Mouse (Mus musculus): Measurements from ENCODE around the gene Tnfrsf4. TPM values are rescaled to one million over a fixed set of nuclear protein-coding genes. Genes with fewer than 3 reads are reported as not detected.

Tnfrsf4 gene
- polyA plus RNA-seq, 1 experiment from 2014 or later: 0.47 TPM

DNA sequence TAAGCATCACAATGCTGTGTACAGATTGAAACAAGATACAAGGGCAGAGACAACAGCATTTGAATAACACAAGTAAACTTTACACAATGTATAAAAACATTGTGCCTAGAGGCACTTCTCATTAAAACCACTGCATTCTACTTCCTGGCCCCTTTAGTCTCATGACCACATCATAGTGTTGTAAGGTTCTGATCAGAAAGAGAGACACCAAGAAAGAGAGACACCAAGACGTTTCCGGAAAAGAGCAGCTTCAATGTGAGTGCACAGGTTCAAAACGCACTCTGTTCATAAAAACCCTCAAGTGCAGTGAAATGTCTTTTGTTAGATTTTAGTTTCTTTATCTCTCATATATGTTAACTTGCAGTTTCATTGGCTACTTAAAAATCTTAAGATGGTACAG, 9.5 kb upstream of the Tnfrsf4 start:
- no peak overlapping the region for H3K27ac ChIP-seq
- WGBS (ENCODE audit: missing documents): 96% methylated on average over 3 of the region's 3 CpGs
- H3K79me2 ChIP-seq (ENCODE audit: inconsistent target): no peaks in the 10 kb centered on the region; the same call in 1 of the 2 replicates
- H3K4me3 ChIP-seq (ENCODE audit: inconsistent target): no peak overlapping the region
- H3K36me3 ChIP-seq (ENCODE audit: inconsistent target): peaks cover 91% of the 10 kb centered on the region

- H3K79me2 ChIP-seq (ENCODE audit: inconsistent target): no peaks in the 10 kb centered on the region
- peaks cover 89% of the 10 kb centered on the region for H3K36me3 ChIP-seq (ENCODE audit: inconsistent target)
- WGBS (ENCODE audit: missing documents): 93% methylated on average over 4 of the region's 4 CpGs
- no peak overlapping the region for H3K27ac ChIP-seq
- H3K4me3 ChIP-seq (ENCODE audit: inconsistent target): no peak overlapping the region
Observed at GRCm38 (mm10) chr4:156008369-156008768, 5.3 kb upstream of the Tnfrsf4 start.

DNA sequence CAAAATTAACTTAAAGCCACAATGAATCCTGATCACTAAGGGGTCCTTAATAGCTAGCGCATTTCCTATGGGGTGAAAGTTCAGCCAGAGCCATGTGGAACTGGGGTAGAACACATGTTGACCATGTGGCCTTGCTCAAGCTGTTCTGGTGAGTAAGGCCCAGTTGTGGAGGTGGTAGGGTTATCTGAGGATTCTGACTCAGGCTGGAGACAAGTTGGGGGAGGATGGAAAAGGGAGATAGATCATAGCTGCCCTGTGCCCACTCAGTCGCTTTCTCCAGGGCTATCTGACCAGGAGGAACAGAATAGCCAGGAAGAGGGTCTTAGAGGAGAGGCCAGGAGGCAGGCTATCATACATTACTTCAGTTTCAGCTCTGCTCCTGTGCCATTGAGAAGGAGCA, 793 bp downstream of the Tnfrsf4 start:
- WGBS (ENCODE audit: missing documents): 96% methylated on average over 2 of the region's 2 CpGs
- Histone ChIP-seq H3K4me3 (ENCODE audit: inconsistent target) (no peak overlapping the region), H3K79me2 (ENCODE audit: inconsistent target) (no peaks in the 10 kb centered on the region), H3K36me3 (ENCODE audit: inconsistent target) (peaks cover 50% of the 10 kb centered on the region), H3K27ac (no peak overlapping the region)

DNA sequence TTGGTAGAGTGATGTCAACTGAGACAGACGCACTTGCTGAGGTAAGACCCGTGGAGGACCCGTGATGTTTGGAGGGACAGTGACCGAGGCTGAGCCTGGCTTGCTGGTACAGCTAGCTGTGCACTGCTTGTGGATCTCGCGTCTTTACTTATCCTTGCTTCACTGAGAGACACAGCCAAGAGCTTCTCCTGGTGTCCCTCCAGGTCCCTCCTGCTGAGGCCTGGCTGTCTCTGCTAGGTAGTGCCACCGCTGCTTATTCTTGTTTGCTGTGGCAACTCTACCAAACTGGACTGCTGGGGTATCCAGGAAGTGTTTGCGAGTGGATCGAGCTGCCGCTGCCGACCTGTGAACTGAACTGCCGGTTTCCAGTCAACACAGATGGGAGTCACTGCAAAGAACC, 6.1 kb downstream of the Tnfrsf4 start:
- H3K36me3 ChIP-seq (ENCODE audit: inconsistent target): 0 out of 2 replicates have a peak, but pooled peaks cover 12% of the 10 kb centered on the region
- no peaks in the 10 kb centered on the region for H3K79me2 ChIP-seq (ENCODE audit: inconsistent target)
- no peak overlapping the region for H3K27ac ChIP-seq
- WGBS (ENCODE audit: missing documents): 93% methylated on average over 12 of the region's 12 CpGs
- H3K4me3 ChIP-seq (ENCODE audit: inconsistent target): no peak overlapping the region

DNA sequence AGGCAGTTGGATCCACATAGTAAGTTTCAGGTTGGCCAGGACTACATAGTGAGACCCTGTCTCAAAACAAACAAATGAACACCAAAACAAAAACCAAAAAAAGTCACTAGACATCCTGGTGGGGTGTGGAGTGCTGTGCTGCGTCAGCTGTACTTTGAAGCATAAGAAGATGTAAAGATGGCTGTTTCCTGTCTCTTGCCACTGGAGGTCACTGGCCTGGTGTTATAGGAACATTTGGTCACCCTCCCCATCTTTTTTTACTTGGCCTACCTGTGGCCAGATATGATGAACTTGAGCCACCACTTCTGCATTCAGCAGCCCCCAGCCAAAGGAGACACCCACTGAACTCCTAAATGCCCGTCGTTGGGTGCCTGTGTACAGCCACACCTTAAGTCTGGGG, 7.7 kb downstream of the Tnfrsf4 start:
- no peak overlapping the region for H3K4me3 ChIP-seq (ENCODE audit: inconsistent target)
- 88% methylated on average over 3 of the region's 3 CpGs for WGBS (ENCODE audit: missing documents)
- no peaks in the 10 kb centered on the region for H3K79me2 ChIP-seq (ENCODE audit: inconsistent target)
- H3K36me3 ChIP-seq (ENCODE audit: inconsistent target): 0 out of 2 replicates have a peak, but pooled peaks cover under 1% of the 10 kb centered on the region
- no peak overlapping the region for H3K27ac ChIP-seq

DNA sequence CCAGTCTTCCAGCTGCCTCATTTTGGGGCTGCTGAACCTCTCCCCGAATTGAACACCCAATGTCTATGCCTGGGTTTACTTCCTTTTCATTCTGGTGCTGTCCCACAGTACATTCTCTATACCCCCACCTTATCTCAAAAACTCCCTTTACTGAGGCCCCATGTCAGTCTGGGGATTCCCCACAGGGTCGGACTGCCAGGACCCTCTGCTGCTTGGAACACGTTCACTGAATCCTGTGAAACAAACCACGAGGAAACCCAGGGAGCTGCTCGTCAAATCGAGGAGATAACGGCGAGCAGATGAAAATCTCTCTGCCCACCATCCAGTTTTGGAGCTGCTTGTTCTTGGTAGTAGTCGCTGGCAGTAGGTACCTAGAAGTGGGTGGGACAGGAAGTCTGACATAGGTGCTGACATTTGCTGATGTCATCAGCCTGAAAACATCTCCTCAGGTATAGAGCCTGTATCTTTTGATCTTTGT, 8.3 kb downstream of the Tnfrsf4 start:
- Histone ChIP-seq H3K36me3 (ENCODE audit: inconsistent target) (no peaks in the 10 kb centered on the region), H3K27ac (no peak overlapping the region), H3K4me3 (ENCODE audit: inconsistent target) (no peak overlapping the region), H3K79me2 (ENCODE audit: inconsistent target) (no peaks in the 10 kb centered on the region)
- 46% methylated on average over 9 of the region's 9 CpGs for WGBS (ENCODE audit: missing documents)

- no peaks in the 10 kb centered on the region for H3K36me3 ChIP-seq (ENCODE audit: inconsistent target)
- no peak overlapping the region for H3K27ac ChIP-seq
- 95% methylated on average over 9 of the region's 9 CpGs for WGBS (ENCODE audit: missing documents)
- H3K79me2 ChIP-seq (ENCODE audit: inconsistent target): no peaks in the 10 kb centered on the region
- no peak overlapping the region for H3K4me3 ChIP-seq (ENCODE audit: inconsistent target)
Observed at GRCm38 (mm10) chr4:156023520-156023919, 9.9 kb downstream of the Tnfrsf4 start.

GRCm38 (mm10) chr4:156024184-156024583, 10.5 kb downstream of the Tnfrsf4 start:
- no peak overlapping the region for H3K27ac ChIP-seq
- 93% methylated on average over 7 of the region's 7 CpGs for WGBS (ENCODE audit: missing documents)
- no peaks in the 10 kb centered on the region for H3K79me2 ChIP-seq (ENCODE audit: inconsistent target)
- H3K36me3 ChIP-seq (ENCODE audit: inconsistent target): no peaks in the 10 kb centered on the region
- H3K4me3 ChIP-seq (ENCODE audit: inconsistent target): no peak overlapping the region

DNA sequence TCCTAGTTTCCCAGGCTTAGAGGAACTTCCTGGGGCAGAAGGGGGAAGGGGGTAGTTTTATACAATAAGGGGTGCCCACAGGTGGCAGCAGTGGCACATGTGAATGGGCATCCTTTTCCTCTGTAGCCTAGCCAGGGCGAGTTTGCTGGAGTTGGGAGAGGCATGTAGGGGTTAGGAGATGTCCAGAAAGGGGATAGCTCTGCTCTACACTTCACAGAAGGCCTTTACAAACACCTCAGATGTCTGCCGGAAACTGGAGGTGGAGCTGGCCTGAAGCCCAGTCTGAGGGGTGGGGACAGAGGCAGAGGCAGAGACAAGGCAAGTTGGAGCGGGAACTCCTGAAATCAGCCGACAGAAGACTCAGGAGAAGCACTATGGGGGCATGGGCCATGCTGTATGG, 12.4 kb downstream of the Tnfrsf4 start, which contains the start of gene Tnfrsf18:
TSS of gene Tnfrsf18 (plus strand) at position 152 of the 400 bp plus-strand sequence.
- Histone ChIP-seq H3K4me3 (ENCODE audit: inconsistent target) (no peak within 1 kb of the TSS), H3K36me3 (ENCODE audit: inconsistent target) (no peaks in the 10 kb centered on the region), H3K79me2 (ENCODE audit: inconsistent target) (no peaks in the 10 kb centered on the region), H3K27ac (no peak within 1 kb of the TSS)
- WGBS (ENCODE audit: missing documents): 10% methylated on average over 4 of the region's 4 CpGs

- Histone ChIP-seq H3K36me3 (ENCODE audit: inconsistent target) (no peaks in the 10 kb centered on the region), H3K79me2 (ENCODE audit: inconsistent target) (no peaks in the 10 kb centered on the region), H3K27ac (no peak overlapping the region), H3K4me3 (ENCODE audit: inconsistent target) (no peak overlapping the region)
- WGBS (ENCODE audit: missing documents): 95% methylated on average over 7 of the region's 7 CpGs
Observed at GRCm38 (mm10) chr4:156028580-156028979, 14.9 kb downstream of the Tnfrsf4 start.

GRCm38 (mm10) chr4:156030651-156031118, 17.0 kb downstream of the Tnfrsf4 start:
- H3K79me2 ChIP-seq (ENCODE audit: inconsistent target): no peaks in the 10 kb centered on the region
- 89% methylated on average over 8 of the region's 9 CpGs for WGBS (ENCODE audit: missing documents)
- H3K36me3 ChIP-seq (ENCODE audit: inconsistent target): no peaks in the 10 kb centered on the region
- H3K4me3 ChIP-seq (ENCODE audit: inconsistent target): 0 out of 2 replicates have a peak overlapping the region, but pooled peaks have one; percentile 24
- no peak overlapping the region for H3K27ac ChIP-seq

- peak overlapping the region; percentile 24 for H3K4me3 ChIP-seq (ENCODE audit: inconsistent target)
- no peaks in the 10 kb centered on the region for H3K36me3 ChIP-seq (ENCODE audit: inconsistent target)
- WGBS (ENCODE audit: missing documents): 55% methylated on average over 7 of the region's 7 CpGs
- no peaks in the 10 kb centered on the region for H3K79me2 ChIP-seq (ENCODE audit: inconsistent target)
- H3K27ac ChIP-seq: peak overlapping the region; percentile 64
Observed at GRCm38 (mm10) chr4:156031255-156031592, 17.6 kb downstream of the Tnfrsf4 start.

GRCm38 (mm10) chr4:156031593-156032391, 18.1 kb downstream of the Tnfrsf4 start:
- peak overlapping the region; percentile 64 for H3K27ac ChIP-seq
- peak overlapping the region; percentile 24 for H3K4me3 ChIP-seq (ENCODE audit: inconsistent target)
- WGBS (ENCODE audit: missing documents): 11% methylated on average over 22 of the region's 24 CpGs
- H3K79me2 ChIP-seq (ENCODE audit: inconsistent target): no peaks in the 10 kb centered on the region
- H3K36me3 ChIP-seq (ENCODE audit: inconsistent target): no peaks in the 10 kb centered on the region

DNA sequence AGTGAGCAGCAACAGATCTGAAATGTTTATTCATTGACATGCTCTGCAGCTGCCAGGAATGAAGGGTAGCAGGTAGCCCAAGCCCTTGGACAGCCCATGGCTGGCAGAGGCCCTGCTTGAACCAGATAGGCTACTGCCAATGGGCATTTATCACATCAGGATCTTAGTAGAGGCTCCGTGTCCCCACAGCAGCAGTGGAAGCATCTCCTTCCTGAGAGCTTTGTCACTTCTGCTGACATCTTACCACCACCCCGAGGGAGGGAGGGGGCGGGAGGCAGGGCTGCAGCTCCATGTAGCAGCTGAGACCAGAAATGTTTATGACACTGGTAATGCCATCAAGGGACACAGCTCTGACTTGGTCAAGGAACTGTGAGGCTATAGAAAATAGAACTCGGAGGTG, 19.2 kb downstream of the Tnfrsf4 start:
- Histone ChIP-seq H3K79me2 (ENCODE audit: inconsistent target) (no peaks in the 10 kb centered on the region), H3K36me3 (ENCODE audit: inconsistent target) (no peaks in the 10 kb centered on the region), H3K27ac (peak overlapping the region; percentile 64), H3K4me3 (ENCODE audit: inconsistent target) (no peak overlapping the region)
- 37% methylated on average over 4 of the region's 4 CpGs for WGBS (ENCODE audit: missing documents)

GRCm38 (mm10) chr4:156033476-156034119, 20.0 kb downstream of the Tnfrsf4 start:
- no peaks in the 10 kb centered on the region for H3K79me2 ChIP-seq (ENCODE audit: inconsistent target)
- H3K36me3 ChIP-seq (ENCODE audit: inconsistent target): no peaks in the 10 kb centered on the region
- WGBS (ENCODE audit: missing documents): 34% methylated on average over 6 of the region's 6 CpGs
- no peak overlapping the region for H3K27ac ChIP-seq
- H3K4me3 ChIP-seq (ENCODE audit: inconsistent target): no peak overlapping the region

All from macrophage (primary cell).